Mouse (Mus musculus): Measurements from ENCODE around the gene Elavl4.

GRCm38 (mm10) chr4:110217553-110217952, 134.2 kb downstream of the Elavl4 start:
- TF ChIP-seq POLR2A (IDR thresholded peaks at IDR 0.05; ENCODE audit: insufficient read depth, low read depth, low read length): no peak
- TF ChIP-seq CTCF (IDR thresholded peaks at IDR 0.05): no peak
